Mouse (Mus musculus) myocyte (in vitro differentiated cells): Measurements from ENCODE around the gene Spata3.

Experiments
- CEBPB ChIP-seq: IDR thresholded peaks from 2 replicates; pipeline ENCODE4 v1.6.1; 2011; ENCODE audit warnings: mild to moderate bottlenecking, moderate library complexity; ENCODE audit not compliant: poor library complexity, insufficient read depth, severe bottlenecking
- E2F4 ChIP-seq: IDR thresholded peaks from one replicate; pipeline ENCODE4 v1.6.1; 2011; ENCODE audit warnings: mild to moderate bottlenecking, control low read depth, moderate library complexity; ENCODE audit not compliant: insufficient read depth
- MYOD1 ChIP-seq, 3 experiments: IDR thresholded peaks; one replicate each; pipeline ENCODE4 v1.6.1; 2011; ENCODE audit warnings: control low read depth in 2 of 3, low read depth in 2 of 3, mild to moderate bottlenecking in 2 of 3, moderate library complexity in 1 of 3; ENCODE audit not compliant: insufficient read length in 2 of 3, control insufficient read depth in 1 of 3
- POLR2A ChIP-seq: IDR thresholded peaks from one replicate; pipeline ENCODE4 v1.6.1; 2011; ENCODE audit warnings: low read depth, mild to moderate bottlenecking, control low read depth, moderate library complexity; ENCODE audit not compliant: insufficient read length
- POLR2AphosphoS2 ChIP-seq: IDR thresholded peaks from one replicate; pipeline ENCODE4 v1.6.1; 2011; ENCODE audit warnings: low read depth, control low read depth; ENCODE audit not compliant: insufficient read length
- SRF ChIP-seq: IDR thresholded peaks from one replicate; pipeline ENCODE4 v1.6.1; 2011; ENCODE audit warnings: low read depth; ENCODE audit not compliant: control insufficient read depth, insufficient read length
- TCF12 ChIP-seq: IDR thresholded peaks from one replicate; pipeline ENCODE4 v1.6.1; 2011; ENCODE audit warnings: mild to moderate bottlenecking, control low read depth; ENCODE audit not compliant: poor library complexity, insufficient read depth, severe bottlenecking
- TCF3 ChIP-seq: IDR thresholded peaks from one replicate; pipeline ENCODE4 v1.6.1; 2011; ENCODE audit warnings: low read depth, control low read depth; ENCODE audit not compliant: insufficient read length
- USF1 ChIP-seq: IDR thresholded peaks from one replicate; pipeline ENCODE4 v1.6.1; 2011; ENCODE audit warnings: low read depth, mild to moderate bottlenecking, control low read depth, moderate library complexity

GRCm38 (mm10) chr1:86016516-86016915 is at the start of gene Spata3:
- TF ChIP-seq POLR2AphosphoS2, result no peak
- no peak for TF ChIP-seq POLR2A
- no peak for TF ChIP-seq USF1
- TF ChIP-seq CEBPB, result no peak
- no peak for TF ChIP-seq SRF
- no peak for TF ChIP-seq TCF12
- TF ChIP-seq TCF3, result no peak
- no peak for TF ChIP-seq MYOD1 (IDR thresholded peaks at IDR 0.05; ENCODE audit: control insufficient read depth in 1 of 3, insufficient read length in 2 of 3, low read depth in 2 of 3)
- TF ChIP-seq E2F4, result no peak
